Mouse (Mus musculus): Measurements from ENCODE around the gene Nrap. TPM values are rescaled to one million over a fixed set of nuclear protein-coding genes. Genes with fewer than 3 reads are reported as not detected.
A peak's percentile ranks its signal among the peaks of the same experiment; 100 is the strongest.

The Nrap gene
- polyA plus RNA-seq, 1 experiment from 2014 or later, result 9.6 TPM

- no peak for DNase-seq (ENCODE audit: low spot score)
Measured at GRCm38 (mm10) chr19:56349295-56349694, 40.5 kb downstream of the Nrap start.

DNA sequence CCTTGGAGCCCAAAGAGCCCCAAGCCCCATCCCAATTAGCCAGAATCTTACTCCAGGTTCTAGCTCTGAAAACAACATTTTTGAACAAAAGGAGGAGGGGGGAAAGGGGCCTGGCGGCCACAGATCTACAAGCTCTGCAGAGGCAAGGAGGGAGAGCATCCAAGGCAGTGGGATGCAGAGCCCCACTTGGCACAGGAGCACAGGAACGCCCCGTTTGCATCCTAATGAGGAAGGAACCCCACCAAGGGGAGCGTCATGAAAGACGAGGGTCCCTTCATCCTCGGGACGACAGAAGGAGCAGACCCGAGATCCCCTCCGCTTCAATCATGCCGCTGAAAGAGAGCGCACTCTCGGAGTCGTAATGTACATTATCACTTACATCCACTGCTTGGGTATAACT, 43.1 kb downstream of the Nrap start:
- H3K9me3 ChIP-seq (ENCODE audit: control insufficient read depth, low read length), result no peaks in the 10 kb centered on the region
- DNase-seq (ENCODE audit: low spot score) (no peak), ATAC-seq (ENCODE audit: low read depth) (no peak)
- H3K4me3 ChIP-seq (ENCODE audit: low read depth, low read length), result no peak overlapping the region
- H3K4me2 ChIP-seq (ENCODE audit: low read depth, low read length), result no peak overlapping the region
- H3K9ac ChIP-seq (ENCODE audit: low read depth, low read length), result no peak overlapping the region
- no peak overlapping the region for H3K27ac ChIP-seq (replicated peaks; ENCODE audit: low read depth, low read length)
- H3K27me3 ChIP-seq (replicated peaks; ENCODE audit: control insufficient read depth, insufficient read depth, low read length), result no peaks in the 10 kb centered on the region; the same call in 1 of the 2 replicates
- no peaks in the 10 kb centered on the region for H3K36me3 ChIP-seq (ENCODE audit: control insufficient read depth, insufficient read depth, low read length)
- no peaks in the 10 kb centered on the region for H3K4me1 ChIP-seq (ENCODE audit: control insufficient read depth, insufficient read depth, low read length)
- 40% methylated on average over 13 of the region's 13 CpGs for WGBS

More at GRCm38 (mm10) chr19:56349295-56349694, 40.5 kb downstream of the Nrap start:
- Histone ChIP-seq H3K4me1 (ENCODE audit: control insufficient read depth, insufficient read depth, low read length) (no peaks in the 10 kb centered on the region), H3K36me3 (ENCODE audit: control insufficient read depth, insufficient read depth, low read length) (no peaks in the 10 kb centered on the region), H3K27ac (replicated peaks; ENCODE audit: low read depth, low read length) (no peak overlapping the region), H3K27me3 (replicated peaks; ENCODE audit: control insufficient read depth, insufficient read depth, low read length) (no peaks in the 10 kb centered on the region; the same call in 1 of the 2 replicates), H3K4me3 (ENCODE audit: low read depth, low read length) (no peak overlapping the region), H3K9me3 (ENCODE audit: control insufficient read depth, low read length) (no peaks in the 10 kb centered on the region), H3K9ac (ENCODE audit: low read depth, low read length) (no peak overlapping the region), H3K4me2 (ENCODE audit: low read depth, low read length) (no peak overlapping the region)
- ATAC-seq (ENCODE audit: low read depth), result 0 out of 2 replicates have a peak, but pooled peaks have one; percentile 33
- 15% methylated on average over 6 of the region's 6 CpGs for WGBS

DNA sequence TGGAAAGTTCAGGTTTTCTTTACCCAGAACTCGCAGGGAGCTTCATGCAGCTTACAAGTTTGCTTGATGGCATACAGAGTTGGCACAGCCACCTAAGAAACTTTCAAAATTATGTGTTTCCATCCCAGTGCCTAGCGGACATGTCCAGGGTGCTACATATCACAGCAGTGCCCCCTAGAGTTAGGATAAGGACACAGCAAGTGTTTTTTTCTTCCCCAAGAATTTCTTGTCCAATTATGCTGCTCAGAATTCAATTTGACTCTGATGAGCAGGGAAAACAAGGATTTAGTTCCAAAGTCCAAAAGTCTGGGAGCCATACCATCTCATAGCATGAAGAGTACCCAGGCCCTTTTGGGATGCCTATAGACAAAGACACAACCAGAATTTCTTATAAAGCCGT, 43.8 kb downstream of the Nrap start:
- 74% methylated on average over 3 of the region's 3 CpGs for WGBS
- Histone ChIP-seq H3K27me3 (replicated peaks; ENCODE audit: control insufficient read depth, insufficient read depth, low read length) (no peaks in the 10 kb centered on the region; the same call in 1 of the 2 replicates), H3K27ac (replicated peaks; ENCODE audit: low read depth, low read length) (no peak overlapping the region), H3K36me3 (ENCODE audit: control insufficient read depth, insufficient read depth, low read length) (no peaks in the 10 kb centered on the region), H3K4me1 (ENCODE audit: control insufficient read depth, insufficient read depth, low read length) (no peaks in the 10 kb centered on the region), H3K4me2 (ENCODE audit: low read depth, low read length) (no peak overlapping the region), H3K4me3 (ENCODE audit: low read depth, low read length) (no peak overlapping the region), H3K9ac (ENCODE audit: low read depth, low read length) (no peak overlapping the region), H3K9me3 (ENCODE audit: control insufficient read depth, low read length) (no peaks in the 10 kb centered on the region)
- ATAC-seq (ENCODE audit: low read depth), result no peak
- no peak for DNase-seq (ENCODE audit: low spot score)

GRCm38 (mm10) chr19:56343869-56344563, 45.8 kb downstream of the Nrap start:
- H3K27ac ChIP-seq (replicated peaks; ENCODE audit: low read depth, low read length), result no peak overlapping the region
- no peaks in the 10 kb centered on the region; the same call in 1 of the 2 replicates for H3K27me3 ChIP-seq (replicated peaks; ENCODE audit: control insufficient read depth, insufficient read depth, low read length)
- peak overlapping the region; percentile 19; the same call in 1 of the 2 replicates for H3K9ac ChIP-seq (ENCODE audit: low read depth, low read length)
- no peak overlapping the region for H3K4me3 ChIP-seq (ENCODE audit: low read depth, low read length)
- H3K36me3 ChIP-seq (ENCODE audit: control insufficient read depth, insufficient read depth, low read length), result no peaks in the 10 kb centered on the region
- DNase-seq (ENCODE audit: low spot score) (peak; percentile 54), ATAC-seq (ENCODE audit: low read depth) (no peak)
- H3K4me1 ChIP-seq (ENCODE audit: control insufficient read depth, insufficient read depth, low read length), result no peaks in the 10 kb centered on the region
- H3K4me2 ChIP-seq (ENCODE audit: low read depth, low read length), result no peak overlapping the region
- no peaks in the 10 kb centered on the region for H3K9me3 ChIP-seq (ENCODE audit: control insufficient read depth, low read length)
- 52% methylated on average over 26 of the region's 26 CpGs for WGBS

- H3K4me3 ChIP-seq (ENCODE audit: low read depth, low read length), result no peak overlapping the region
- H3K4me1 ChIP-seq (ENCODE audit: control insufficient read depth, insufficient read depth, low read length), result no peaks in the 10 kb centered on the region
- H3K9ac ChIP-seq (ENCODE audit: low read depth, low read length), result no peak overlapping the region
- no peaks in the 10 kb centered on the region; the same call in 1 of the 2 replicates for H3K27me3 ChIP-seq (replicated peaks; ENCODE audit: control insufficient read depth, insufficient read depth, low read length)
- no peaks in the 10 kb centered on the region for H3K36me3 ChIP-seq (ENCODE audit: control insufficient read depth, insufficient read depth, low read length)
- H3K4me2 ChIP-seq (ENCODE audit: low read depth, low read length), result no peak overlapping the region
- DNase-seq (ENCODE audit: low spot score) (peak; percentile 61), ATAC-seq (ENCODE audit: low read depth) (no peak)
- 69% methylated on average over 8 of the region's 8 CpGs for WGBS
- no peaks in the 10 kb centered on the region for H3K9me3 ChIP-seq (ENCODE audit: control insufficient read depth, low read length)
- H3K27ac ChIP-seq (replicated peaks; ENCODE audit: low read depth, low read length), result no peak overlapping the region
Measured at GRCm38 (mm10) chr19:56342006-56342405, 47.8 kb downstream of the Nrap start.

DNA sequence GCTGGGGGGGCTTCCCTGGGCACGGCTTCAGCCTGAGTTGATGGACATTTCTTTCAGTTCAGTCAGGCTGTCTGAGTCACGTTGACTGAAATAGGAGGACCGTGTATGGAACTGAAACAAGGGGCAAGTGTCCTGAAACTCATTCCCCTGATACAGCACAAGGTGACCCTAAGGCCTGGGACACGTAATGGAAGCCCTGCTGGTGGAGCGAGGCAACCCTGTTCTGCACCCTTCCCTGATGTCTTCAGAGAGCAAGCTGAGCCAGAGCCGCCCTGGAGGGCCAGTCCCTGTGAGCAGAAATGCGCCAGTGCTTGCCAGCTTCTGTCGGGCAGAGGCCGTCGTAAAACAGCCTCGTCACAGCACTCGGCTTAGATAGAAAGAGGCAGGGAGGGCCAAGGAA, 53.0 kb downstream of the Nrap start:
- H3K27ac ChIP-seq (replicated peaks; ENCODE audit: low read depth, low read length), result no peak overlapping the region
- no peak overlapping the region for H3K4me2 ChIP-seq (ENCODE audit: low read depth, low read length)
- DNase-seq (ENCODE audit: low spot score) (no peak), ATAC-seq (ENCODE audit: low read depth) (no peak)
- H3K9me3 ChIP-seq (ENCODE audit: control insufficient read depth, low read length), result no peaks in the 10 kb centered on the region
- no peak overlapping the region for H3K4me3 ChIP-seq (ENCODE audit: low read depth, low read length)
- H3K4me1 ChIP-seq (ENCODE audit: control insufficient read depth, insufficient read depth, low read length), result no peaks in the 10 kb centered on the region
- no peaks in the 10 kb centered on the region for H3K36me3 ChIP-seq (ENCODE audit: control insufficient read depth, insufficient read depth, low read length)
- WGBS, result 71% methylated on average over 12 of the region's 12 CpGs
- no peak overlapping the region for H3K9ac ChIP-seq (ENCODE audit: low read depth, low read length)
- H3K27me3 ChIP-seq (replicated peaks; ENCODE audit: control insufficient read depth, insufficient read depth, low read length), result no peaks in the 10 kb centered on the region

- no peaks in the 10 kb centered on the region for H3K27me3 ChIP-seq (replicated peaks; ENCODE audit: control insufficient read depth, insufficient read depth, low read length)
- H3K4me2 ChIP-seq (ENCODE audit: low read depth, low read length), result no peak overlapping the region
- no peak for ATAC-seq (ENCODE audit: low read depth)
- WGBS, result 92% methylated on average over 17 of the region's 17 CpGs
- H3K36me3 ChIP-seq (ENCODE audit: control insufficient read depth, insufficient read depth, low read length), result no peaks in the 10 kb centered on the region
- H3K4me3 ChIP-seq (ENCODE audit: low read depth, low read length), result no peak overlapping the region
- no peak overlapping the region for H3K9ac ChIP-seq (ENCODE audit: low read depth, low read length)
- DNase-seq (ENCODE audit: low spot score), result no peak
- H3K27ac ChIP-seq (replicated peaks; ENCODE audit: low read depth, low read length), result no peak overlapping the region
- no peaks in the 10 kb centered on the region for H3K9me3 ChIP-seq (ENCODE audit: control insufficient read depth, low read length)
- H3K4me1 ChIP-seq (ENCODE audit: control insufficient read depth, insufficient read depth, low read length), result no peaks in the 10 kb centered on the region
Measured at GRCm38 (mm10) chr19:56336321-56336720, 53.5 kb downstream of the Nrap start.

DNA sequence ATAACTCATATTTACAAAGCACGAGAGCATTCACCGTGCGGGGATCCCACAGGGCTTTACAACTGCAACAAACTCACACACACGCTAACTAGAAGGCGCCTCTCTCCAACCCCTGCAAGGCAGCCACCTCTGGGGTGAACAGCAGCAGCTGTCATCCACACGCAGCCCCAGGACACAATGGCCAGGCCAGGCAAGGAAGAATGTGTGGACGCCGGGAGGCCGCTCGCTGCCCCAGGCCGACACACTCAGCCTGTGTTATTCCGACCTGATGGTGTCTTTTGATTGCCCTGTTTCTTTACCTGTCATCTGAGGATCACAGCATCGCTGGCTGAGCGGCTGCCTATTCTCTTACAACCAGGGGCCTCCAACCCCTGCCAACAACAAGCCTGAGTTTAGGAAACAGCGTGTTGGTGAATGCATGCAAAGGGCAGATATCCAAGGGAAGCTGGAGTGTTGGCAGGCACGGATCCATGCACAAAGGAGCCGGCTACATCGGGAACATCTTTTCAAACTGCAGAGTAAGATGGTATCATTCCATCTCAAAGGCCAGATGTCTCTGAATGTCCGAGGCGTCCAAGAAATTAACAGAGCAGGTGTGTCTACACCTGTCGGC, 63.5 kb downstream of the Nrap start:
- H3K4me2 ChIP-seq (ENCODE audit: low read depth, low read length), result no peak overlapping the region
- no peak for DNase-seq (ENCODE audit: low spot score)
- WGBS, result 48% methylated on average over 21 of the region's 21 CpGs
- peaks cover 14% of the 10 kb centered on the region for H3K4me1 ChIP-seq (ENCODE audit: control insufficient read depth, insufficient read depth, low read length)
- H3K27ac ChIP-seq (replicated peaks; ENCODE audit: low read depth, low read length), result no peak overlapping the region
- no peak for ATAC-seq (ENCODE audit: low read depth)
- H3K4me3 ChIP-seq (ENCODE audit: low read depth, low read length), result no peak overlapping the region
- H3K27me3 ChIP-seq (replicated peaks; ENCODE audit: control insufficient read depth, insufficient read depth, low read length), result no peaks in the 10 kb centered on the region
- no peak overlapping the region; the same call in 1 of the 2 replicates for H3K9ac ChIP-seq (ENCODE audit: low read depth, low read length)
- no peaks in the 10 kb centered on the region for H3K9me3 ChIP-seq (ENCODE audit: control insufficient read depth, low read length)
- no peaks in the 10 kb centered on the region for H3K36me3 ChIP-seq (ENCODE audit: control insufficient read depth, insufficient read depth, low read length)

Measured in embryonic facial prominence, embryonic 14.5 days (tissue).